Mouse (Mus musculus): ENCODE data around the gene Dmac2.
"Not testable (repeated sequence)": the region's sequence is repeated elsewhere in the genome, so short reads cannot be mapped to it uniquely, and the experiment has no call there.

The Dmac2 gene

GRCm38 (mm10) chr7:25618865-25619721, at the start of gene Dmac2:
Gene Dmac2 (plus strand): TSS chr7:25619414.
- peak; percentile 97 for DNase-seq

GRCm38 (mm10) chr7:25573806-25574205, 45.4 kb upstream of the Dmac2 start:
- not testable (repeated sequence) for DNase-seq

GRCm38 (mm10) chr7:25575105-25575504, 44.1 kb upstream of the Dmac2 start:
- DNase-seq = no peak

DNA sequence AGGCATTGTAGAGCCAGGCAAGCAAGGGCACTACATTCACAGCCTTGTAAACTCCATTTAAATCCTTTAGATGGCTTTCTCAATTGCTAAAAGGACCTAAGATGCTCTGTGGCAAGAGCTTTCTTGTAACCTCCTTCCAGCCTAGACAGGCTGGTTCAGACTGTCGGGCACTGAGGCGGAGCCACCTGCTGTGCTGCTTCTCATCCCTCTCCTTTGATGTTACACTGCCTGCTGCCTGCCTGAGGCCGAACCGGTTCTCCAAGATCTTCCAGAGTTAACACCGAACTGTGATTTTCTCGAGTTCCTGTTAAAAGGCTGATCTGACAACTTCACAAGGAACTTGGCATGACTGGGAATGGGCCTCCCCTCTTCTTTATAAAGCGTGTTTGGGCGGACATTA, 43.3 kb upstream of the Dmac2 start:
- DNase-seq = no peak

DNA sequence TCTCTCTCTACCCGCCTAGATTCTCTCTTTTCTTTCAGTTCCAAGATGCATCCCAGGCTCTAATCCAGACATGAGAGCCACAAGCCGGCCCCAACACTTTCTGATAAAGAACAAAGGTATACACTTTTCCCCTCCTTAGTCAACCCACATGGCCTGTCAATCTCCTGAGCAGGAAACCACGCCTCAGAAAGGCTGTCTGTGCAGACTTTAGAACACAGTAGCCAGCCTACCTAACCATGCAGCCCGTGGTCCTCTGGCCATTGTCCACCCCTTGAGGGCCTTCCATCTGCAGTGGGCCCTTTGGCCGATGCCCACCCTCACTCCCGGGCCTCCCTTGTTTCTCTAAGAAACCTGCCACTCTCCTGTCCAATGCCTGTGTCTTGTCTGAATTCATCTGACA, 42.9 kb upstream of the Dmac2 start:
- not testable (repeated sequence) for DNase-seq

GRCm38 (mm10) chr7:25576793-25577437, 42.3 kb upstream of the Dmac2 start:
- DNase-seq = not testable (repeated sequence)

DNA sequence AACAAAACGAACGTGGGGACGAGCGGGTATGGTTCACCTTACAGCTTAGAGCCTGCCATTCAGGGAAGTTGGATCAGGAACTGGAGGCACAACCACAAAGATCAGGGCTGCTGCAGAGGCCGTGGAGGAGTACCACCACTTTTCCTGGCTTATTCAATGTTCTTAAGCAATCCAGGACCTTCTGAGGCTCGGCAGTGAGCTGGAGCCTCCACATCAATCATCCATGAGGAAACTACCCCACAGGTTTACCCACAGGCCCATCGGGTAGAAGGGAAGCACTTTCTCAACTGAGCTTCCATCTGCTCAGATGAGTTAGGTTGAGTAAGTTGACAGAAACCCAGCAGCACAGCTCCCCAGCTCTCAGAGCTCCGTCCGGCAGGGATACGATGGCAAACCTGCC, 39.8 kb upstream of the Dmac2 start:
- DNase-seq = no peak

GRCm38 (mm10) chr7:25582301-25582810, 36.9 kb upstream of the Dmac2 start:
- DNase-seq = no peak

DNA sequence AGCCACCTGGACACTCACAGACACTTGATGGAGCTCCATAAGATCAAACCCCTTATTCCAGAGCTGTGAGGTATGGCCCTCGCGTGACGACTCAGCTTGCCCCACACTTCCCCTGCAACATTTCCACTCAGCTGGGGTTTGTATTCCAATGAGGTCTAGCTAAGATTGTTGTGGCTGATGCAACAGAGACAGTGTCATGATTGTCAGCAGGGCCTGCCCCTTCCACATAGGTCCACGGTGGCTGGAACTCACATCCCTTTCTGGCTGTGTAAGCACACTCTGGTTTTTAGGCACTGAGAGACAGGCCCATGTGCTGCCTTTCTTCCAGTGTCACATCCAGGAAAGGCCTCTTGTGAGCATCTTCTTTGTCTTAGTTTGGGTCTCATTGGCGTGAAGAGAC, 34.6 kb upstream of the Dmac2 start:
- no peak for DNase-seq

DNA sequence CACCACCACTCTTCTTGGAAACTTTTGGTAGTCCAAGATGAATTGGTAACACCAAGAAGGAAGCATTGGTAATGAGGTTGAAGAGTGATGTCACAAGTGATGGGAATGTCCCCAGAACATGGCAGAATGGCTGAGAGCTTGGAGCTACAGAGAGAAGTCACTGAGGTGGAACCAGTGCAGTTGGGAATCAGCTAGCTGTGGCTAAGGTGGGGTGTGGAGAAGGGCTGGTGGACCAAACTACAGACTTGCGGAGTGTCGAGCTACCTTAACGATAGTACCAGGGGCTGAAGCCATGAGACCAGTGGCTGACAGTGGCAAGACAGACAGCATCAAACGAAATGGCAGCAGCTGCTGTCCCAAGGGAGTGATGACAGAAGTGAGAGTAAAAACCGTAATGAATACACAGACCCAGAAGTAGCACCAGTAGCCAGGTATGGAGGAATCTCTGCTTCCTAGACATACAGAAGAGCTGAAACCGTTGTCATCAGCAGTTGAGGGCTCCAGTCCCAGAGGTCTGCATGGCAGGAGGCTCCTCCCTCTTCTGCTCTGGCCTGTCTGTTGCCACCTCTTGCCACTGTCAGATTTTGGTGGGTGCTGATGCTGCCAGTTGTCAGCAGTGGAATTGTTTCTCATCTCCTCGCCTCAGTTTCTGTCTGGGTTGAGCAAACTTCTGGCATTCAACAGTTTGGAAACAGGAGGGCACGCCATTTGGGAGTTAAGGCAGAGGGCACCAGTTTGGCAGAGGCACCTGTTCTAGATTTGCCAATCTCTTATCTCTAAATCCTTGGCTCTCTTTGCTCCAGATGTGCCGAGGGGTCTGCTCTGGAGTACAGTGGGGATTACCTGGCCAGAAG, 33.6 kb upstream of the Dmac2 start:
- DNase-seq = no peak

DNA sequence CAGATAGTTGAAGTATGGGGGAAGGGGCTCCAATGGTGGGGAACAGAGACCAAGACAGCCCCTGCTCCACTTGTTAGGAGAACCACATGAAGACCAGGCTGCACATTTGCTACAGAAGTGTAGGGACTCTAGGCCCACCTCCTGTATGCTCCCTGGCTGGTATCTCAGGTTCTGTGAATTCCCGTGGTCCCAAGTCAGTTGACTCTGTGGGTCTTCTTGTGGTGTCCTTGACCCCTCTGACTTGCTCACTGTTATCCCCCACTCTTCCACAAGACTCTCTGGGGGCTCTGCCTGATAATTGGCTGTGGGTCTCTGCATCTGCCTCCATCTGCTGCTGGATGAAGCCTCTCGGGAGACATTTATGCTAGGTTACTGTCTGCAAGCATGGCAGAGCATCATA, 28.0 kb upstream of the Dmac2 start:
- DNase-seq = no peak

GRCm38 (mm10) chr7:25593859-25594258, 25.4 kb upstream of the Dmac2 start:
- no peak for DNase-seq

DNA sequence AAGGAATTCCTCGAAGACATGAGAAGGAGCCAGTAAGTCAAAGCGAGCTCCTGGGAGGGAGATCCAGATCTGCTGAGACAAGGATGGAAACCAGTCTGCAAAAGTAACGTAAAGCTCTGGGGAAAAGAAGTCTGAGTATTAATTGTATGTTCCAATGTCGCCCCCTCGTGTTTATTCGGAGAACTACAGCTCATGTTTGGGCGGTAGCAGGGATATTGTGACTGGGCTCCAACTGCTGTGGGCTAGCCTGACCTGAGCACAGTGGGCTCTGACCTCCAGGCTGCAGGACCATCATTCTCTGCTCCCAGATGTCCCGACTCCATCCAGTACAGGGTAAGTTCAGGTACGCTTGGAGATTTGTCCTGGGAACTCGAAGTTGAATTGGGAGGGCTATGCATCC, 19.6 kb upstream of the Dmac2 start:
- peak; percentile 77 for DNase-seq

- no peak for DNase-seq
Observed at GRCm38 (mm10) chr7:25600666-25601065, 18.5 kb upstream of the Dmac2 start.

GRCm38 (mm10) chr7:25601346-25601745, 17.9 kb upstream of the Dmac2 start:
- DNase-seq = no peak

GRCm38 (mm10) chr7:25606625-25607063, 12.6 kb upstream of the Dmac2 start:
- no peak for DNase-seq

DNA sequence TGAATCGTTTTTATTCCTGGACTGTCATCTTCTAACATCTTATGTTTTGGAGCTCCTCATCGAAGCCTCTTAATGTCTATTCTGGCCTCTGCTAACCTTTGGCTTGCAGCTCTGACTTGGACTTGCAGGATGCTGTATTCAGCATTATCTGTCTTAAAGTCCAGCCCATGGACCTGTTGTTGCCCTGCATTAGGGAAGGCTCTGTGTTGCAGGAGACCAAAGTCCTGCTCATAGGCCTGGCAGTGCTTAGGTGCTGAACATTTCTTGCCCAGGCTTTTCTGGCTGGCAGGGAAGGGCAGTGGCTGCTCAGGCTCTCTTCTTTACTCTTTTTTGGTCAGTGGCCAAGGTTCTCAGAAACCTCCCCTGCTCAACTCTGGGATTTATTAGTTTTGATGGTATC, 12.0 kb upstream of the Dmac2 start:
- DNase-seq = no peak

- no peak for DNase-seq
Observed at GRCm38 (mm10) chr7:25610056-25610455, 9.2 kb upstream of the Dmac2 start.

DNA sequence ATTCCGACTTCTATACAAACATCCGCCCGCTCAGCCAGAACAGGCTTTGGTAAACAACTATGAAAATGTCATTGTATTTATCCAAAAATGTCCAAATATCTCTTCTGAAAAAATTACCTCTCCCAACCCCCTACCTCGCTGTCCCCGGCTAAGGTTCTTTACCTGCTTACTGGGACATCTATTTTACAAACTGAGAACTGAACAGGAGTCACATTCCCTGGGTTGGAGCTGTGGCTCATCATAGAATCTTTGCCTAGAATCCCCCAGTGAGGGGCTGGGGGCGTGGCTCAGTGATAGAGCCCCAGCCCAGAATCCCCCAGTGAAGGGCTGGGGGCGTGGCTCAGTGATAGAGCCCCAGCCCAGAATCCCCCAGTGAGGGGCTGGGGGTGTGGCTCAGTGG, 7.7 kb upstream of the Dmac2 start:
- DNase-seq = no peak

DNA sequence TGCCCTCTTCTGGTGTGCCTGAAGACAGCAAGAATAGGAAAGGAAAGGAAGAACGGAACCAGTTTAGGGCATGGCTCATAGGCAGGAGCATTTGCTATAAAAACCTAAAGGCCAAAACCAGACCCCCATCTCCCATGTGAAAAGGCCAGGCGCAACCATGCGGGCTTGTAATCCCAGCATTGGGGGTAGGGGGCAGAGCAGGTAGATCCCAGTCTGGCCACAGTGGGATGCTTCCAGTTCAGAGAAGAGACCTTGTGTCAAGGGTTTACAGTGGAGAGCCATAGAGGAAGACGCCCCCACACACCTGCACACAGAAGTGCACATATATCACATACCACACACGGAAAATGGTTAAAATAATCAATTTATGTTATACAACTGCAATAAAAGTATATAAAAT, 5.1 kb upstream of the Dmac2 start:
- DNase-seq = no peak

DNA sequence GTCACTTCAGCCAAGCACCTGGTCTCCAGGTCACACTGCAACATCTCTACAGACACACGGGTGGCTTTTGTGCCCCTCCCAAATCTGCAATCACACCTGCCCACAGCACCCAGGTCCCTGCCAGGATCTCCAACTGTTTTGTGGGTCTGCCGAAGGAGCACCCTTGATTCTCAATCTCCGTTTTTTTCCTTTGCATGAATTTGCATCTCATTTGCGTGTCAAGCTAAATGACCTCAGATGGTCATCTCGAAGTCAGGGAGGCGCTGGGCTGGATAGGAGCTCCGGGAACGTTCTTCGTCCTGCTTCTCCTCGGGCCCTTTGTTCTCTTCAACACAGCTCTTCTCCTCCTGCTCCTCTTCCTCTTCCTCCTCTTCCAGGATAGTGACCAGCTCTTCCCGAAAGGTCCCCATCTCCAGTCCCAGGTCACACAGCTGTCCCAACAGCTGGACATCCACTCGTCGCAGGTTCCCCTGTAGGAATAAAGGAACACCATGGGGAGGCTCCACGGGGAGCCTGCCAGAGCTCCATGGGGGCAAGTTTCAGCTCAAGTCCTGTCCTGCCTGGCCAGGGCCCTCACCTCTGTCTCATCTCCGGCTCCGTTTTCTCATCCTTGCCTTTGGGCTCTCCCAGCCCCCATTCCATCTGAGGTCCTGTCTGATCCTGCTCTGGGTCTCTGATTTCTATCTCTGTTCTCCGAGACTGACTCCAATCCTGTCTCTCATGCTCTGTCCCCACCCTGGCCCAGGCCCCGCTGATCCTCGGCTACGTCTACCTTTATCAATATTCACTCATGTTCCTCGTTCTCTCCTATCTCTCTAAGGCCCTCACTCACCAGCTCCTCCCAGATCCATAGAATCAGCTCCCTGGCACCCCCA, 4.1 kb upstream of the Dmac2 start:
- DNase-seq = peak; percentile 16

- DNase-seq = no peak
Observed at GRCm38 (mm10) chr7:25615706-25616011, 3.6 kb upstream of the Dmac2 start, which contains the start of gene Erich4. Gene Erich4 (minus strand): TSS chr7:25615892.

All from cerebellum, adult 9-10 months (tissue).